Mouse (Mus musculus) left cerebral cortex, adult 8-10 months (tissue): Measurements from ENCODE around the gene Tmcc2. TPM values are rescaled to one million over a fixed set of nuclear protein-coding genes. Genes with fewer than 3 reads are reported as not detected.
"Not testable (repeated sequence)": the region's sequence is repeated elsewhere in the genome, so short reads cannot be mapped to it uniquely, and the experiment has no call there.

Experiments used
- DNase-seq, 2 experiments: peaks; one replicate each; pipeline ENCODE4 v3.0.0; 2022; ENCODE audit warnings: low spot score in 2 of 2
- total RNA-seq, 4 experiments: library from RNA; stranded (reverse); gene quantifications; 2 replicates each; pipeline ENCODE4 v1.2.4; 2022

The Tmcc2 gene
- total RNA-seq, 4 experiments from 2014 or later, result 182 to 205 (median 192) TPM

DNA sequence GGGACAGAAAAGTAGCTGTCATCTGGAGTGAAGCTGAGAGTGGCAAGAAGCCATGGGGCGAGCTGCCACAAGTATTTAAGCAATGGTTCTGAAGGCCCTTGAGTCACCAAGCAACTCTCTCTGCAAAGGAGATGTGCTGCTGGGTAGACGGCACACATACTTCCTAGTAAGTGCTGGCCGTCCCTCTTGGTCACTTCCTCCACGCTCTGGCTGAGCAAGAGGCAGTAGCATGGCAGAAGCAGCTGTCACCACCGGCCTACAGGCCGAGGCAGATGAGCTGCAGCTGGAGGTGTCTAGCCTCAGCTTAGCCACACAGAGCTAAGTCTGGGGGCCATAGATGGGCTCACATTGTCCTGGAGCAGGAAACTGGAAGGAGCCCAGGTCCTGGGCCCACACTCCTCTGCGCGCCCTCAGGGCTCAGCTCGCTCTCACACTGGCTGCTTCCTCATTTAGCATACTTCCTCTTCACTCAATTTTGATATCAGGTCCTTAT, 20.4 kb downstream of the Tmcc2 start:
- no peak for DNase-seq

DNA sequence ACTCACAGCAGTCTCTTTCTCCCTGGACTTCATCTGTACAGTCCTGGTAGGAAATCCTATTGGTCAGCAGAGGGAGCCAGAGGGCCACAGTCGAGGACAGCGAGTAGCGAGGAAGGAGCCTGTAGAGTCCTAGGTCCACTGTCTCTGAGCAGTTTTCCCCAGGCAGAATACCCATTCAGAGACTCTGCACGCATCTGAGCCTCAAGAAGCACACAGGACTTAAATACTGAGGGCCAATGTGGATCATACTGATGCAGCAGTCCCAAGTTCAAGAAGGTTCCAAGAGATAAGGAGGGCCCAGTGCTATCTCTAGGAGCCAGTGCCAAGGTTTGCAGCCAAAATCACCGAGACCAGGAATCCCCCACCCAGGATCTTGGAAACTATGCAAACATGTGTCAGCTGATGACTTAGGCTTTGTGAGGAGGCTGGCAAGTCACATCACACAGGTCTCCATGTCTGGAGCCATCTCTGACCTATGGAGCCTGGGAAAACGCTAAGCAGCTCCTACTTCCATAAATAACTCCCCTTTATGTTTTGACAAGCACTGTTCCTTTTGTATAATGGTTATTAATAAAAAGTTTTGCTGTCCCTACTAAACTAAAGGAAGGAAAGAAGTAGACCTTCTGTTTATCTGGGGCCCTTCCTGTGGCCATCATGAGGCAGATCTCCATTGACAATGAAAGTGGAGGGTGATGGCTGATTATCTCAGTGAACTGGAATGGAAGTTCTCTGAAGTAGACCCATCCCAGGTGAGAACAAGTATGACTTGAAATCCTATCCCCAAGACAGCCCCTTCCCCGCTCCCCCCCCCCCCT, 23.2 kb downstream of the Tmcc2 start:
- DNase-seq, result peak in 1 of 2 experiments; percentile 69

DNA sequence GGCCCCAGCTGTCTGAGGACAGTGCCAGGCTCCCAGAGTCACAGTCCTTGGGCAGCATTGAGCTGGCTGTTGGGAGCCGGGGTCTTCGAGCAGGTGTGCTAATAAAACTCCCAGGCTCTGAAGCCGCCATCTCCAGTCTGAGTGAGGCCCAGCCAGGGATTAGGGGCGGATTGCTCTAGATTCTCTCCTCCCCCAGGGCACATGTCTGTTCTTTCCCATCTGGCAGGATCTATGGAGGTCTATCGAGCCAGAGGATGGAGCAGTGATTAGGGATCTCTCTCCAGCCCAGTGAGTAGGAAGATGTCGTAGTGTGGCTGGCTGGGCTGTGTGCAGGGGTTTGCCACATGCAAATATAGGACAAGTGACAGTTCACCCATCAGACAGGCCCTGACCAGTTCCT, 24.1 kb downstream of the Tmcc2 start:
- DNase-seq, result no peak

DNA sequence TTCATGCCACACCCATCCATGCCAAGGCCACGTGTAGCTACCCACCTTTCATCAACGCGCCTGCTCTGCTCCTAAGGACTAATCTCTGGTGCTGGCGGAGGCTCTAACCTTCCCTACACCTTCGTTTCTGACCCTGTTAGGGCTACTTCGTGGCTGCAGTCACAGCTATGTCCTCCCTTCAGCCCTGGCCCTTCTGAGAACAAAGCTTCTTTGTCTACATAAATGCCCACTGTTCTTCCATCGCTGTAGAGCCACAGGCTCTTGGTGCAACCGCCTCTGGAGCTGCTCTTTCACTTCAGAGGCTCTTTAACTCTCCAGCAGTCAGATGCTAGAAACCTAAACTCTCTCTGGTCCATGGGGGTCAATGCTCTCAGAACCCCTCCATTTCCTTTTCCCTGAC, 24.8 kb downstream of the Tmcc2 start:
- DNase-seq, result no peak

DNA sequence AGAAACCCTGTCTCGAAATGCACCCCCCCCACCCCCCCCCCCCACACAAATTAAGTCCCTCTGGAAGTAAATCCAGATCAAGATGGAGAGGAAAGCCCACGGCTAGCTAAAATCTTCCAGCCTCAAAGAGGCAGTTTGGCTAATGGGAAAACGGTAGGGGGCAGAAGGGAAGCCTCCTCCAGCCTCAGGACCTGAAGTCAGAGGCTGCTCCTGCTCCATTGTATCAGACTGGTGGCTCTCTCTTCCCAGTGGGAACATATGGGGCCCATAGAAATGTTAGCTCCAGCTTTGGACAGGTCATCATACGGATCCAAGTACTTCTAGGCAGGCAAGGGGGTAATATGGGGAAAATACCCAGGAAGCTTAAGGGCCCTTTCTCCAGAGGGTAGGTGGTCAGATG, 25.4 kb downstream of the Tmcc2 start:
- no peak for DNase-seq

DNA sequence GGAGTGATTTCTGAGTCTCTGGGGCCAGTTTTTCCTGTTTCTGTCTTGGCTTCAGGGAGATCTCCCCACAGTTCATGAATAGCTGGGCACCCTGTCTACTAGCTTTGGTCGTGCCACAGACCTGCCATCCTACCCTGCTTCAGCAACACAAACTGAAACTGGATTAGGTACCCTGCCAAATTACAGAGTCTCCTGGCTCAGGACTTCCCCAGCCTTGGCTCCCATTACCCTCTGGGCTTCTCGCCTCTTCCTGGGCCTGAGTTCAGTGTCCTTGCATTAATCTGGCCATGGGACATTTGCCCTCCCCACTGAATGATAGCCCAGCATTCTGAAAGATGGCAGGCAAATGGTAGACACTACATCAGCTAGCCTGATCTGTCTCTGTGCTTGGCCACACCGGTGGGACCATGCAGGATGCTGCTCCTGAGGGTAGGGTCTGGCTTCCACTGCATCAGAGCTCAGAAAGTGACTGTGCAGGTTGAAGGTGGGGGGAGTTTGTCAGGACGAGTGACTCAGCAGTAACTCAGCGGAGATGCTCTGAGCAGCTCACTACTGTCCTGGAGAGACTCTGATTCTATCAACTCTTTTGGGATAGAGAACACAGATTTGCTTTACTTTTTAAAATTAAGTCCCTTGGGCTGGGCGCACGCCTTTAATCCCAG, 26.1 kb downstream of the Tmcc2 start:
- DNase-seq, result no peak

DNA sequence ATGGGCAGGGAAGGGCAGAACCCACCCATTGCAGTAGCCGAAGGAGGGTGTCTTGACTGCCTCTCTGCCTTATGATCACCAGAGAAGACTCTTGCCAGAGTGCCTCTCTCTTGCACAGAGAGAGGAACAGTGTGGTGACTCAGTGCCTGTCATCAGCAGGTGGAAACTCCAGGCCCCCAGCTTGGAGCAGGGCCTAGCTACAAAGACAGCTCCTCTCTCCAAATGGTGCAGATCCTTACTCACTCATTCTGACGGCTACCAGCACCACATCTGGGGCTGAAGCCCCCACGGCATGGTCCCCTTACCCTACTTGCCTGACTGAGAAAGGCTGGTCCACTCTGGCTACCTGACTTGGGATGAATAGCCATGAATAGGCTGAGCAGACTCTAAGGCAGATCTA, 26.7 kb downstream of the Tmcc2 start:
- DNase-seq, result peak in 1 of 2 experiments; percentile 72

DNA sequence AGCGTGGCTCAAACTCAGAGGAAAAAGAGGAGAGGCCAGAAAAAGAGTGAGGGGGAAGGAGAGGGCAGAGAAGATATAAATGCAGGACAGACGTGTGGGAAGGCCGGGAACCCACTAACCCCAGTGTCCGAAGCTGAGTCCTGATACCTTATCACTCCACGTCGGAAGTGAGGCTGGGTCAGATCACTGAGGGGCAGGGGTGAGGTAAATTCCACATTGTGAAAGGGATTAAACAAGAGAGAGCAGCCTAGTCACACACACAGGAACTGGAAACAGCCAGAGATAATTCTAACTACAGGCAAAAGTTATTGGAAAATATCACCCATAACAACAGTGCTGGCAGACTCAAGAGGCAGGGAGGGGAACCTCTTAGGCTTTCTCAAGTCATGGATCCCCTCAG, 29.1 kb downstream of the Tmcc2 start:
- DNase-seq, result no peak

DNA sequence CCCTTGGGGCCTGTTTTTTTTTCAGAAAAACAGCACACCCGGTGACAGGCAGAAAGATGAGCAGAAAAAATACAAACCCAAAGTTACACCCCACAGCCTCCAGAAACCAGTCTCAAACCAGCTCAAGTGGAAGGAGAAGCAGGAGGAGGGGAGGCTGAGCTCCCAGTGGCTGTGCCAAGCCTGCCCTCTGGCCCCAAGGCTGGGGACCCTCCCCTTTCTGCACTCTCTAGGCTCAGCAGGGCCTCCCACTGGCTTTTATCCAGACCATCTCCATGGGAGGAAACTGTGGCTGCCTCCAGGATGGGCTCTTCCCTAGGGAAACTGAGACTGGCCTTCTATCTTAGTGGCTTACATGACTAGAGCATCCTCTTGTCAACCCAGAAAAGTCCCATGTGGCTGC, 34.2 kb downstream of the Tmcc2 start:
- no peak for DNase-seq

DNA sequence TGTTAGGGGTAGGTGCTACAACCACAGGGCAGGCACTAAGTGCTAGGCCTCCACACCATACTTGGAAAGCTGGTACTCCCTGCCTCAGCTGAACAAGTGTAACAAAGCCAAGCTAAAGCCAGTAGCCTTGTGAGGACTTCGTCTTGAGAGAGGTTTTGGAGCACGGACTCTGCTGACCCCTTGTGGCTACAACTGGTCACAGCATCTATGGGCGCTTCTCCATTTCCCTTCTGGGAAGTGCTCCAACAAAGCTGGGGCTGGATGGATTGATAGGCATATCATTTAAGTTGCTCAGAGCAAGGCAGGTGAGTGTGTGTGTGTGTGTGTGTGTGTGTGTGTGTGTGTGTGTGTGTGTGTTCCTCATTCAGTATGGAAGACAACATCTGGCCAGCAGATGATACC, 35.2 kb downstream of the Tmcc2 start:
- peak in 1 of 2 experiments; percentile 79 for DNase-seq

DNA sequence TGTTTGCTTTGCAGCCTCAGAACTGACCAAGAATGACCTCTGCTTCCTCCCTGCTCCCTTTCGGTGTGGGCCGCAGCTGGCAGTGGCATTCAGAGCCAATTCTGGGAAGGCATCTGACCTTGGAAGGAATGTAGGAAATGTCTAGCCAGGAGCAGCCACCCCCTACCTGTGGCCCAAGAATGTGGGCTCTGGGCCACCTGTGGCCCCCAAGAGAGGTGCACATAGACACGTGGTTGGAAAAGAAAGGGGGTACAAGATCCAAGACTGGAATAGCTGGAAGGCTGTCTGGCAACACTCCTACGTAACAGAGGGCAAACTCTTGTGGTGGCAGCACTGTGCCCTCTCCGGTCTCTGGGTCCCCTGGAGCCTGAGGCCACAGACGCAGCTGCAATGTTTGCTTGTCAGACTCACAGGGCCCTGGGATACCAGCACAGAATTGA, 35.9 kb downstream of the Tmcc2 start:
- DNase-seq, result no peak

DNA sequence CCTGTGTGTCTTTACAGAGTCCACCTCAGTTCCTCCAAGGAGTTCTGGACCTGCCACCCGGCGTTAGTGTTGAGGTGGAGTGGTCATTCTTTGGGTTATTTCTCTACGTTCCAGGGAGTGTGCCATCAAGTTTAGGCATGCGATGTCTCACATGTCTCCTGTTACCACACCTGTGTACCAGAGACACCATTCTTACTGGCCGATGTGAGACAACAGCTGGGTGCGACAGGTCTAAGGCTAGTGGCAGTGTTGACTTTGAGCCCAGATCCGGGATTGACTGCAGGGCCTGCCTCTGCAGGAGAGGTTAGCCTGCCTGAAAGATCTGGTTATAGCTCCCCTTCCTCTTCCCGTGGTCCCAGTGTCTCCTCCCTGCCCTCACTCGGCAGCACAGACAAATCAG, 36.8 kb downstream of the Tmcc2 start:
- DNase-seq, result no peak

DNA sequence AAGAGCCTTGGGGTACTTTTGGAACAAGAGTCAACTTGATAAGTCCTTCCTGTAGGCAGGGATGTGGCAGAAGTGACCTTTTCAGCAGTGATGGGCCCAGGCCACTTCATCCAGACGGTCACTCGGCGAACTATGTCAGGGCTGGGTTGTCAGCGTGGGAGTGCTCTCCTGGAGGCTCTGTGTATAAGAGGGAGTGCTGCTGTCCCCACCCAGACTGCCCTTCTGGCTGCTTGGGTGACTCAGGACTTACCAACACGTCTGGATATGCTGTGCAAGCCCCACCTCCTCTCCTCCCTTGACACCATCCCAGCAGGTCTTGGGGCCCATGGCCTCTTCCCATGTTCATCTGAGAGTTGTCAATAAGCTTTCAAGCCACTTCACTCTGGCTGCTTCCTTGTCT, 37.7 kb downstream of the Tmcc2 start:
- no peak for DNase-seq

DNA sequence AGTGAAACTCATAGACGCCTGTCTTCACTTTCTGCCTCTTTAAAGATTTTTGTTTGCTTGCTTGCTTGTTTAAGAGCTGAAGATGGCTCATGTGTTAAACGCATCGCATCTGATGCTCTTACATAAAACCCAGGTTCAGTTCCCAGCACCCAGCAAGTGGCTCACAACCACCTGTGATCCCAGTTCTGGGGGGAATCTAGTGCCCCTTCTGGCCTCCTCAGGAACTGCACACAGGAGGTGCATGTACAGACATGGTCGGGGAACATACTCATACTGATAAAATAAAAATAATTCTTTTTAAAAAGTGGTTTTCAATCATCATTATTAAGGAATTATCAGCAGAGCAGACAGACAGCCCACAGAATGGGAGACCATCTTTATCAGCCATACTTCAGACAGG, 40.0 kb downstream of the Tmcc2 start:
- DNase-seq, result no peak

DNA sequence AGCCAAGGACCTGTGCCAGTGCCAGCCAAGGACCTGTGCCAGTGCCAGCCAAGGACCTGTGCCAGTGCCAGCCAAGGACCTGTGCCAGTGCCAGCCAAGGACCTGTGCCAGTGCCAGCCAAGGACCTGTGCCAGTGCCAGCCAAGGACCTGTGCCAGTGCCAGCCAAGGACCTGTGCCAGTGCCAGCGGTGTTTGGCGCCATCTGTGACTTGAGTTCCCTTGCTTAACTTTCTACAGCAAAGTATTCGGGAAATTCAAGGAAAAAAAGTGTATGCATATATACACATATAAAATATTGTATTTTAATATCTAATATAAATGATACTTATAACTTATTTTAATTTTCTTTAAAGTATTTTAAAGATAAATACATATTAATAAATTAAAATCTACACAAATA, 41.5 kb downstream of the Tmcc2 start:
- not testable (repeated sequence) for DNase-seq

DNA sequence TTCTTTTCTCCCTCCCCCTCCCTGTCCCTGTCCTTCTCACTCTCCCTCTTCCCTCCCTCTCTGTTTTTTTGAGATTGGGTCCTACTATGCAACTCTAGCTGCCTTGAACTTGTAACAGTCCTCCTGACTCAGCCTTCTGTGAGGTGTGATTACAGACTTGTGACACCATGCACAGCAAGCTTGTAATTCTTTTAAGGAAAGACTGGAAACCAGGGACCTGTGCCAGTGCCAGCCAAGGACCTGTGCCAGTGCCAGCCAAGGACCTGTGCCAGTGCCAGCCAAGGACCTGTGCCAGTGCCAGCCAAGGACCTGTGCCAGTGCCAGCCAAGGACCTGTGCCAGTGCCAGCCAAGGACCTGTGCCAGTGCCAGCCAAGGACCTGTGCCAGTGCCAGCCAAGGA, 42.0 kb downstream of the Tmcc2 start:
- not testable (repeated sequence) for DNase-seq

DNA sequence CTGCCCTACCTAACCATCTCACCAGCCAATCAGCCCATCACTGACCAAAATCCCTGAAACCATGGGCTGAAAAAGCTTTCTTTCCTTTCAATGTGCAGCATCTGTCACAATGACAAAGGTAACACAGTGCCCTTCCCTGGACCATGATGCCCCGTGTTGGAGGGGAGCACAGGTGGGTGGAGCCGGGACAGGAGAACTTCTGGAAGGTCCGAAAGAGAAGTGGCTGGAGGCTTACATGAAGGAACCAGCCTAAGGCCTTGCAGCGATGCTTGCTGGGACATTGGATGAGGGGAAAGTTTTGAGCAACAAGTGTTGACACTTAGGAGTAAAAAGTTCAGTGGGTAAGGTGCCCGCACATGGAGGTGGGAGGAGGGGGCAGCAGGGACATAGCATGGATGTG, 42.7 kb downstream of the Tmcc2 start:
- no peak for DNase-seq

DNA sequence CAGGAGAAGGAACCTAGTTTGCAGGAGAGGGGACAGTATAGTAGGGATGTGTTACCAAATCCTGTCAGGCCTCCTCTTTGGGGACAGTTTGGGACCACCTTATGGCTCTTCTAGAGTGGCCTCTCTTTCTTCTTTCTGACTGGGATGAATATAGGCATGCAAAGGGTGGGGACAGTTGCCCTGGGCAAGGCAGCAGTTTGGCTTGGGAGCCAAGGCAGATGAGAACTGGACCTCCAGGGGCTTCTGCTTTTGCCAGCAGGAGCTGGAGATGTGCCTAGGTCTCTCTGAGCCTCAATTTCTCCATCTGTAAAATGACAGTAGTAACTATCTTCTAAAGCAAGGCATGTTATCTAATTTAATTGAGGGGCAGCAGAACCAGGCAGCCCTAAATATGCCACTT, 44.1 kb downstream of the Tmcc2 start:
- no peak for DNase-seq

DNA sequence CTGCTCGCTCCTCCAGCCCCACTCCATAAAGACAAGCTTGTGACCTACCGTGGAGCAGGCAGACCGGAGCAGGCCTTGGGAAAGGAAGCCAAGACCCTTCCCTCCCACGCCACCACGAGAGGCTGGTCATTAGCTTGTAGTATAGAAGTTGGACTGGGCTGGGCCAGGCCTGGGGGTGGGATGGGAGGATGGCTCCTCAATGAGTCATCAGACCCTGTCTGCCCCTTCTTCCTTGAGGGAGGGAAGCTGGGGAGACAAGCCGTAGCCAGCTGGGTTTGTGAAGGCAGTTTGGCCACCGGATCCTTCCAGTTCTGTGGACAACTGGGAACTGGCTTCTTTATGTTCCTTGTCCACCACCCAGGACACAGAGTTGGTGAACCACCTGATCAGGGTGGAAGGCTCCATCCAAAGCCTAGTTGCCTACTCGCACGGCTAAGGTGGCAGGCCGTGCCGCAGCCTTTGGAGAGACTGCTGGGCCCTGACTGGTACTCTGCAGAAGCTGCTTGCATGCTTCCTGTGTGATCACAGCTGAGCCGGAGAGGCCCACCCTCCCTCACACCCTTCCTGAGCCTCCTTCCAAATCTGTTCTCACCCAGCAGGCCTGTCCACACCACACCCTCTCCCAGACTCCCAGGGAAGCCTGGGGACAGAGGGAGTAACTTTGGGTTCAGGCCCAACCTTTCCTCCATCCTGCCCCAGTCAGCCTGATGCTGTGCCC, 44.8 kb downstream of the Tmcc2 start:
- DNase-seq, result no peak

DNA sequence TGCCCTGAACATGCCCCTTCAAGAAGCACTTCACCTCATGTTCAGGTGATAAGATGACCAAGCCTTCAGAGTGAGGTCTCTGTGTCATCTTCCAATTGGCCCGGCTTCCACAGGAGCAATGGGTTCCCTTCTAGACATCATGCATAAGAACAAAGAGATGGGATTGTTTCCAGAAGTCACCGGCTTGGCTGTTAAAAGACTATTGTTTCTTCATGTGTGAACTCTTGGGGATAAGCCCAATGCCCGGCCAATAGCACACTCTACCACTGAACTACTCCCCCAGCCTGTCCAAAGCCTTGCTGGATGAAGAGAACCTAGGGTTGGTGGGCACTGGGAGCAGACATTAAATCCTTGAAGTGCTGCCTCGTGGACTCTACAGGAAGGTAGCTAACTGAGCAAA, 45.6 kb downstream of the Tmcc2 start:
- DNase-seq, result no peak

DNA sequence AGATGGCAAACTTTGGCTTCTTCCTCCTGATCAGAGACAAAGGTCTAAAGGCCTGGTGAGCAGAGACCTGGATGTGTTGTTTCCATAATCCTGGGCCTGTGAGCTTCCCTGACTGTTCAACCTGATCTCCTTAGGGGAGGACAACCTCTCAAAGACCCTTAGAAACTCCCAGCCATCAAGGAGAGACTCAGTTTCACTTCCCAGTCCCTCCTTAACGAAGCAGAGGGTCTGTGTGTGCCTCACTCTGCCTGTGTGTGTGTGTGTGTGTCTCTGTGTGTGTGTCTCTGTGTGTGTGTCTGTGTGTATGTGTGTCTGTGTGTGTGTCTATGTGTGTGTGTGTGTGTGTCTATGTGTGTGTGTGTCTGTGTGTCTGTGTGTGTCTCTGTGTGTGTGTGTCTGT, 47.4 kb downstream of the Tmcc2 start:
- DNase-seq, result no peak

DNA sequence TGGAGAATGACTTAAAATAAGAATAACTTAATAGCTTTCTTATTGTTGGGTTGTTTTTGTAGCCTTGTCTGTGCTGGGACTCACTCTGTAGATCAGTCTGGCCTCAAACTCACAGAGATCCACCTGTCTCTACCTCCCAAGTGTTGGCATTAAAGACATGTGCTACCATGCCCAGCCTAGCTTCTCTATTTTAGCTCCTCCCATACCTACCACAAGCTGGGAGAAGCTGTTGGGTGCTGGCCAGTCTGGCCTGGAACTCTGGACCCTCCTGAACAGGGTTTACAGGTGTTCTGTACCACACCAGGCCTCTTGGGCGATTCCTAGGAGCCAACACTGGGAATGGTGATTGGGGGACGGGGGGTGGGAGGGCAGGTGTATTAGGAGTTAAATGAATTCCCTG, 47.9 kb downstream of the Tmcc2 start:
- no peak for DNase-seq
